11 mouse cellular contexts compared by ENCODE assay signal in the genomic region with DNA sequence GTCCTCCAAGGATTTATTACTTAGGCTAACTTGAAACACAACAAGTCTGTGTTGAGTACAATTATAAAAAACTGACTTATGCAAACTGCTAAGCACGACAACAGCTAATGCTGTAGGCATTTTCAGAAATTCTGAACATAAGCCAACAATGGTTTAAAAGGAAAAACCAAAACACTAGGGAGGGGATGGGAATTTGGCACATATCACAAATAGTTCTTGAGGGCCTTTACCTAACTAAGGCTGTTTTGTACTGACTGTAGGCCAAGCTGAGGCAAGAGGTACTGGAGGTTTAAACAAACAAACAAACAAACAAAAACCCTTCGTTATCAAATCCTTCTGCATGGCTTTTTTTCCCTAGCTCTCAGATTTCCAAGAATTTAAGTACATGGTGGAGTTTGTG. TPM values are rescaled to one million over a fixed set of nuclear protein-coding genes. Genes with fewer than 3 reads are reported as not detected.
A peak's percentile ranks its signal among the peaks of the same experiment; 100 is the strongest.
DNase-seq lines count a peak whose midpoint lies in the region; ATAC-seq and TF ChIP-seq lines count a peak whose summit lies in the region.
"Had no signal": no experiment of that assay in that cellular context is flagged by ENCODE, and none has a peak within 500 bp of the region (broad histone marks: within the 10 kb centered on the region; RNA-seq: fewer than 3 reads in every experiment).

No protein-coding gene starts in this region.

- WGBS in lung, embryonic 14.5 days = 61% methylated on average over 2 of the region's 2 CpGs
- WGBS in intestine, embryonic 15.5 days = 61% methylated on average over 2 of the region's 2 CpGs
- WGBS in stomach, embryonic 14.5 days = 62% methylated on average over 2 of the region's 2 CpGs

- intact Hi-C loops in gastrocnemius, adult 2 months (cut with DNase I) = loop anchor here (5.0 kb wide), 1 partner anchor 76 kb away; a partner anchor contains a TSS
- intact Hi-C loops in gastrocnemius, postnatal 14 days (cut with DNase I; ENCODE audit: low total_unique reads) = no loop called here

- peak overlapping the region; percentile 96 for H3K27ac ChIP-seq in gastrocnemius, adult 2 months
- no peak overlapping the region for H3K27ac ChIP-seq in lung, embryonic 14.5 days (ENCODE audit: low read depth)
- no peak overlapping the region for H3K27ac ChIP-seq in intestine, embryonic 15.5 days
- no peak overlapping the region for H3K27ac ChIP-seq in stomach, embryonic 14.5 days (ENCODE audit: low read length)

- peak overlapping the region; percentile 90 for H3K9ac ChIP-seq in lung, embryonic 14.5 days
- no peak overlapping the region for H3K9ac ChIP-seq in intestine, embryonic 15.5 days
- H3K9ac ChIP-seq in stomach, embryonic 14.5 days (replicated peaks; ENCODE audit: low read depth, low read length) = 0 out of 2 replicates have a peak overlapping the region, but pooled peaks have one; percentile 22

- no peak for ATAC-seq in lung, embryonic 14.5 days (ENCODE audit: insufficient read depth)
- no peak for ATAC-seq in intestine, embryonic 15.5 days
- ATAC-seq in stomach, embryonic 14.5 days (ENCODE audit: insufficient number of reproducible peaks, insufficient read depth, low FRiP score, low read depth) = no peak
- no peak for ATAC-seq in monocyte, adult 5-6 weeks (replicated peaks; ENCODE audit: insufficient number of reproducible peaks, low FRiP score, low TSS enrichment, poor library complexity, severe bottlenecking)
- ATAC-seq: activated CD4-positive, CD25-positive, alpha-beta regulatory T cell, adult 4 months had no signal

- peaks cover 7% of the 10 kb centered on the region for H3K4me1 ChIP-seq in lung, embryonic 14.5 days (ENCODE audit: insufficient read depth)
- 0 out of 2 replicates have a peak, but pooled peaks cover 3% of the 10 kb centered on the region for H3K4me1 ChIP-seq in intestine, embryonic 15.5 days (replicated peaks)
- peaks cover 12% of the 10 kb centered on the region; the same call in 1 of the 2 replicates for H3K4me1 ChIP-seq in stomach, embryonic 14.5 days (ENCODE audit: control insufficient read depth, insufficient read depth, low read length)

- H3K9me3 ChIP-seq in lung, embryonic 14.5 days (ENCODE audit: low read depth, low read length) = no peaks in the 10 kb centered on the region
- H3K9me3 ChIP-seq in intestine, embryonic 15.5 days = no peaks in the 10 kb centered on the region
- H3K9me3 ChIP-seq in stomach, embryonic 14.5 days (ENCODE audit: control insufficient read depth, low read depth, low read length) = no peaks in the 10 kb centered on the region

- peak overlapping the region; percentile 80 for H3K4me2 ChIP-seq in lung, embryonic 14.5 days
- peak overlapping the region; percentile 73 for H3K4me2 ChIP-seq in intestine, embryonic 15.5 days (replicated peaks)
- H3K4me2 ChIP-seq in stomach, embryonic 14.5 days (replicated peaks; ENCODE audit: low read depth, low read length) = peak overlapping the region; percentile 52

- H3K4me3 ChIP-seq in gastrocnemius, adult 2 months = peak overlapping the region; percentile 84
- peak overlapping the region; percentile 85 for H3K4me3 ChIP-seq in lung, embryonic 14.5 days (ENCODE audit: low read depth, low read length)
- no peak overlapping the region for H3K4me3 ChIP-seq in intestine, embryonic 15.5 days (replicated peaks)
- 0 out of 2 replicates have a peak overlapping the region, but pooled peaks have one; percentile 76 for H3K4me3 ChIP-seq in stomach, embryonic 14.5 days (ENCODE audit: low read depth, low read length)

- no peaks in the 10 kb centered on the region for H3K27me3 ChIP-seq in lung, embryonic 14.5 days (ENCODE audit: insufficient read depth, low read length)
- no peaks in the 10 kb centered on the region for H3K27me3 ChIP-seq in intestine, embryonic 15.5 days (replicated peaks)
- no peaks in the 10 kb centered on the region for H3K27me3 ChIP-seq in stomach, embryonic 14.5 days (ENCODE audit: control insufficient read depth, insufficient read depth, low read length)

- H3K36me3 ChIP-seq in lung, embryonic 14.5 days (ENCODE audit: insufficient read depth) = peaks cover 5% of the 10 kb centered on the region; the same call in 1 of the 2 replicates
- no peaks in the 10 kb centered on the region for H3K36me3 ChIP-seq in intestine, embryonic 15.5 days
- no peaks in the 10 kb centered on the region for H3K36me3 ChIP-seq in stomach, embryonic 14.5 days (ENCODE audit: control insufficient read depth, insufficient read depth, low read length)

- DNase-seq in gastrocnemius, adult 2 months = no peak
- no peak for DNase-seq in gastrocnemius, postnatal 14 days
- peak; percentile 10 for DNase-seq in lung, embryonic 14.5 days
- no peak for DNase-seq in lung, postnatal 4 days
- DNase-seq in frontal cortex, postnatal 25 days (ENCODE audit: low spot score in 2 of 2) = no peak
- DNase-seq: kidney, postnatal 4 days; thymus, postnatal 4 days had no signal

- TF ChIP-seq CTCF in gastrocnemius, adult 2 months (IDR thresholded peaks at IDR 0.05) = no peak
- no peak for TF ChIP-seq CTCF in lung, embryonic 14.5 days (IDR thresholded peaks at IDR 0.05; ENCODE audit: low read depth)

RNA-seq across cellular contexts. Expression of a gene that starts 1.7 kb away (rescaled TPM):
- 10 to 100 TPM; 16.3 to 18.2 TPM for total RNA-seq in gastrocnemius, adult 2 months (2021)
- total RNA-seq in gastrocnemius, postnatal 14 days (2021) = 10 to 100 TPM; 19.1 to 38.8 TPM
- 22.4 and 22.6 TPM in 2 replicates for polyA plus RNA-seq in lung, embryonic 14.5 days (2014; fragmentation: Nextera tagmentation; extraction: Ambion mirVana)
- polyA plus RNA-seq in intestine, embryonic 15.5 days (2015; fragmentation: Nextera tagmentation; extraction: Ambion mirVana) = 14.0 and 14.1 TPM in 2 replicates
- polyA plus RNA-seq in stomach, embryonic 14.5 days (2014; fragmentation: Nextera tagmentation; extraction: Ambion mirVana) = 25.3 and 26.9 TPM in 2 replicates
- total RNA-seq in monocyte, adult 5-6 weeks (2017) = 52.9 to 72.2 TPM (median 55.9 TPM) in 3 replicates

RNA-seq across cellular contexts. Expression of a gene that starts 57.1 kb away (rescaled TPM):
- under 1 TPM; 0.33 to 0.75 TPM for total RNA-seq in gastrocnemius, adult 2 months (2021)
- total RNA-seq in gastrocnemius, postnatal 14 days (2021) = 1 to 10 TPM; 1.5 to 4.4 TPM
- polyA plus RNA-seq in lung, embryonic 14.5 days (2014; fragmentation: Nextera tagmentation; extraction: Ambion mirVana) = 1.1 TPM in 2 replicates
- 1.8 and 1.9 TPM in 2 replicates for polyA plus RNA-seq in intestine, embryonic 15.5 days (2015; fragmentation: Nextera tagmentation; extraction: Ambion mirVana)
- polyA plus RNA-seq in stomach, embryonic 14.5 days (2014; fragmentation: Nextera tagmentation; extraction: Ambion mirVana) = 2.3 and 3.6 TPM in 2 replicates
- 0.58 TPM in 1 of 3 replicates, not detected in the others for total RNA-seq in monocyte, adult 5-6 weeks (2017)
